Mouse (Mus musculus) ES-E14 (cell line): ENCODE data around the gene Cnpy3.

ENCODE experiments used
- CHD2 ChIP-seq: IDR thresholded peaks from 2 replicates; pipeline ENCODE4 v1.6.1; 2014; ENCODE audit warnings: mild to moderate bottlenecking, low read depth, low read length, inconsistent platforms
- HCFC1 ChIP-seq: IDR thresholded peaks from 2 replicates; pipeline ENCODE4 v1.6.1; 2012; ENCODE audit warnings: low read length, inconsistent platforms, borderline replicate concordance; ENCODE audit not compliant: insufficient read depth
- MAFK ChIP-seq: IDR thresholded peaks from 2 replicates; pipeline ENCODE4 v1.6.1; 2014; ENCODE audit warnings: mild to moderate bottlenecking, low read depth, low read length, inconsistent platforms; ENCODE audit not compliant: insufficient read depth
- ZNF384 ChIP-seq: IDR thresholded peaks from 2 replicates; pipeline ENCODE4 v1.6.1; 2012; ENCODE audit warnings: low read depth, low read length, inconsistent platforms

DNA sequence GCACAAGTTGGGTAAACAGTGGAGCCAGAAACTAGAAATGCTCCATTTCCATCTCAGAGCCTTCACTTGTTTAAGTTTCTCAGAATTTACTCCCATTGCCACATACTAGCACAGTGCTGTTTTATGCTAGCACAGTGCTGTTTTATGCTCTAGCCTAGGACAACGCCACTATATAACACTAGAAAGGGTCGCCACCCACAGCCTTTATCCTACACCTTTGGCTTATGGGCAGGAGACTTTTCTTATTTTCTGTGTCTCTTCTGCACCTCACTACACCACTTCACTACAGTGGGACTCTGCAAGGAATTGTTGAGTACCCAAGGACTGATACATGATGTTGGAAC is 31.2 kb upstream of the Cnpy3 start:
- no peak for TF ChIP-seq MAFK
- no peak for TF ChIP-seq CHD2
- 0 out of 2 replicates have a peak, but pooled peaks have one; percentile 5 for TF ChIP-seq HCFC1
- TF ChIP-seq ZNF384, result 0 out of 2 replicates have a peak, but pooled peaks have one; percentile 0
